Mouse (Mus musculus) erythroblast, embryonic 14.5 days (primary cell): ENCODE data around the gene 1110059E24Rik. TPM values are rescaled to one million over a fixed set of nuclear protein-coding genes. Genes with fewer than 3 reads are reported as not detected.

ENCODE experiments used
- H3K27me3 ChIP-seq: 2 replicates; pipeline ENCODE4 v1.6.1; 2012; ENCODE audit warnings: inconsistent platforms; ENCODE audit not compliant: control insufficient read depth
- H3K36me3 ChIP-seq: 2 replicates; pipeline ENCODE4 v1.6.1; 2012; ENCODE audit warnings: mild to moderate bottlenecking, inconsistent platforms; ENCODE audit not compliant: control insufficient read depth
- H3K4me1 ChIP-seq: 2 replicates; pipeline ENCODE4 v1.6.1; 2012; ENCODE audit warnings: inconsistent platforms; ENCODE audit not compliant: control insufficient read depth
- H3K4me3 ChIP-seq: replicated peaks from 2 replicates; pipeline ENCODE3; 2012; ENCODE audit warnings: moderate library complexity, mild to moderate bottlenecking, inconsistent platforms
- H3K9me3 ChIP-seq: 2 replicates; pipeline ENCODE4 v1.6.1; 2012; ENCODE audit warnings: low read length, inconsistent platforms, mixed read lengths; ENCODE audit not compliant: control insufficient read depth
- GATA1 ChIP-seq: IDR thresholded peaks from 2 replicates; pipeline ENCODE4 v1.6.1; 2012; ENCODE audit warnings: low read length, inconsistent platforms, mixed read lengths
- TAL1 ChIP-seq: IDR thresholded peaks from 3 replicates; pipeline ENCODE4 v1.6.1; 2012; ENCODE audit warnings: low read length, inconsistent platforms, mixed read lengths
- polyA plus RNA-seq: library from polyadenylated mRNA; stranded (reverse); fragments of >175 nt; gene quantifications from 2 replicates; pipeline ENCODE4 v1.2.3, GENCODE M21; 2012

The 1110059E24Rik gene
- polyA plus RNA-seq, 1 experiment: 0.09 TPM

DNA sequence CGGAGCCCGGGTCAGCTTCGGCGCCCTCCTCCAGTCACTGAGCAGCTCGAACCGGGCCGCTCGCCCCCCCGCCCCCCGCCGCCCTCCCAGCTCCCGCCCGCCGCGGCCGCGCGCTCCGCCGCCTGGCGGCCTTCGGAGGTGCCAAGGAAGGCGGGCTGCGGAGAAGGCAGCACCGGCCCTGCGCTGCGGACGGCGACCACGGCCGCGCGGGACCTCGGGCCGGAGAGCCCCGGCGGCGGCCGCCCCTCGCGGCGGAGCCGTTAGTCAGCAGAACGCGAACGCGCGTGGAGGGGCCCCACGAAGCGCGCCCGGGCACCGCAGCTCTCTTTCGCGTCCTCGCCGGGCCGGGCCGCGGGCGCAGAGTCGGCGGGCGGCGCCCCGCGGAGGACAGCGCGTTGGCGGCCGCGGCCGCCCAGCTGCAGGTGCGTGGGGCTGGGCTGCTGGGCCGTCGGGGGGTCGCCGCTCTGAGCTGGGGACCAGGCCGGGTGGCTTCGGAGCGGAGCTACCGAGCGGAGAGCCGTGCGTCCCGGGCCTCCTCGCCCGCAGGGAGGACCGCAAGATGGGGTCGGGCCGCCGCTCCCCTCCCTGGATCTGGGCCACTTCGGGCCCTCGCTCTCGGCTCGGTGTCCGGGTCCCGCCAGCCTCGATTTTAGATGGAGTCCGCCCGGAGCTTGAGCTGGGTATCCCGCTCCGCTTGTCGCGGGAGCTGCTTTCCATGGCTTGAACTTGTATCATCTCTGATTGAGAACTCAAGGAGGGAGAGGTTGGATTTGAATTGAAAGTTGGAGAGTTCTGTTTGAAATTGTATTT, 601 bp upstream of the 1110059E24Rik start, which contains the start of gene Abhd17b:
Abhd17b (plus strand) TSS at position 14 of the 810 bp plus-strand sequence.
- H3K9me3 ChIP-seq: no peaks in the 10 kb centered on the region
- H3K4me3 ChIP-seq: peak within 1 kb of the TSS; percentile 84
- peaks cover 27% of the 10 kb centered on the region for H3K4me1 ChIP-seq
- no peak for TF ChIP-seq GATA1
- TF ChIP-seq TAL1: no peak
- H3K36me3 ChIP-seq: peaks cover 2% of the 10 kb centered on the region; the same call in 1 of the 2 replicates
- peaks cover 16% of the 10 kb centered on the region for H3K27me3 ChIP-seq

DNA sequence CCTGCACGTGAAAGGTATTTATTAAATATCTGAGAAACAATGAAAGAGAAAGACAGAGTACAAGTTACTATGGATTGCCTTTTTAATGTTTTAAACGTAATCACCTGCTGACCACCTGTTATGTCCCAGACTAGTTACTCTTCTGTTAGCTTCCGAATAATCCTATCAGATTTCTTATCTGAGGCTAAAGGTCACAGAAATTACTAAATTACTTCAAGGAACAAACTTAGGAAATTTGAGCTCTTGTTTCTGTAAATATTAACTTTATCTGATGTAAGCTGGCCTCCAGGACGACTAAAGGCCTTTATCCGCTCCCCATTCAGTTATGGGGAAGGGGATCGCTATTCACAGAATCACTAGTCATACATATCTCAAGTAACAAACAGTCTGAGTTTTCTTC, 1.1 kb downstream of the 1110059E24Rik start:
- no peaks in the 10 kb centered on the region for H3K9me3 ChIP-seq
- H3K36me3 ChIP-seq: peaks cover 2% of the 10 kb centered on the region; the same call in 1 of the 2 replicates
- TF ChIP-seq GATA1 (no peak), TAL1 (no peak)
- peaks cover 16% of the 10 kb centered on the region for H3K27me3 ChIP-seq
- peak overlapping the region; percentile 84 for H3K4me3 ChIP-seq
- peaks cover 27% of the 10 kb centered on the region for H3K4me1 ChIP-seq

- Histone ChIP-seq H3K36me3 (peaks cover 2% of the 10 kb centered on the region; the same call in 1 of the 2 replicates), H3K27me3 (no peaks in the 10 kb centered on the region), H3K4me1 (peaks cover 2% of the 10 kb centered on the region), H3K9me3 (no peaks in the 10 kb centered on the region), H3K4me3 (no peak overlapping the region)
- TF ChIP-seq TAL1 (no peak), GATA1 (no peak)
Measured at GRCm38 (mm10) chr19:21646142-21646541, 6.6 kb downstream of the 1110059E24Rik start.

DNA sequence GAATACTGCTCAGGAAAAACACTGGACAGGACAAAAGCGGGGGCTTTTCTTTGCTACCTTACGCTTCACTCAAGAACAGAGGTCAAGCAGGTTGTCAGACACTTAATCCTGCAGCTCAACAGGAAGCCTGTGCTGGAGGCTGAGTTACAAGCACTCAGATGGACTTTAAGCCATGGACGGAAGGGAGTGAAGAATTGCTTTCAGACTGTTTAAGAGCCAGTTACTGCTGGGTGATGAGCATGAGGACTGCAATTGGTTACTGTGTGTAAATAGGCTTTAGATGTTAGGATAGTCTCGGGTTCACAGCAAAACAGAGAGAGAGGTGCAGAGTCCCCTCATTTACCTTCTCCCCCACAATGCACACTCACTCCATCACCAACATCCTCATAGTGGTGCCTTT, 7.5 kb downstream of the 1110059E24Rik start:
- TF ChIP-seq TAL1 (no peak), GATA1 (no peak)
- Histone ChIP-seq H3K4me1 (no peaks in the 10 kb centered on the region), H3K4me3 (no peak overlapping the region), H3K27me3 (no peaks in the 10 kb centered on the region), H3K36me3 (no peaks in the 10 kb centered on the region), H3K9me3 (no peaks in the 10 kb centered on the region)

DNA sequence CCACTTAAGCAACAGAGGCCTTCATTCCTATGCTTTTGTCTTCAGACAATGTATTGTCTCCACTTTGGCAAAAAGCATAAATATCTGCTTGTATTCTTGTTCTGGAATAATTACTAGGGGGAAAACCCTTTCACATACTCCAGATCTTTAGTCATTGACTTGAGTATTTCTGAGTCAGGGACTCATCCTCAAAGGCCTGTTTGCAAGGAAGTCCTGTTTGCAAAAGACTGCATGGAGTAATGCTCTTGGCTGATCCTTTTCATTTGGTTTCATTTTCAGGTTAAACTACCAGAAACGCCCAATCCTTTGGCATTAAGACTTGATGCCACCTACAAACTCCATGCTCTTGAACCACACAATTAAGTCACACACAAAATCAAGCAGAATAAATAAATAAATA, 8.8 kb downstream of the 1110059E24Rik start:
- H3K4me1 ChIP-seq: no peaks in the 10 kb centered on the region
- no peaks in the 10 kb centered on the region for H3K36me3 ChIP-seq
- no peaks in the 10 kb centered on the region for H3K27me3 ChIP-seq
- no peaks in the 10 kb centered on the region for H3K9me3 ChIP-seq
- H3K4me3 ChIP-seq: no peak overlapping the region
- TF ChIP-seq GATA1: no peak
- TF ChIP-seq TAL1: no peak

DNA sequence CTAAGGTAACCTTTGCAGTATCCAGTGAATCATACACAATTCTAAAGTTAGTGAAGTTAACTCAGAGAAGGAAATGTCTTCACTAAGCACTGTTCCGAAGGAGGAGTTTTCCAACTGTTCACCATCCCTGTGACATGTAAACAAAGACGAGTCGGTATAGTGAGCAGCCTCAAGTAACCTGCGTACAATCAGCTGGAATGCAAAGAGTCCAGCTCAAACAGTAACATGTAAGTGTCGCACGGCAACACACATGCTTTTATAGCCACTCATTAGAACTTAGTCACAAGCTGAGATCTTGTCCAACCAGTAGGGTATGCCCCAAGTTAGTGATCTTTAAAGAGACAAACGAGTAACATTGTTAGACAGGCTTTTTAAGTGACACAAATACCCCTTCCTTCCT, 15.1 kb downstream of the 1110059E24Rik start:
- H3K27me3 ChIP-seq: no peaks in the 10 kb centered on the region
- TF ChIP-seq TAL1 (no peak), GATA1 (no peak)
- H3K4me3 ChIP-seq: no peak overlapping the region
- H3K9me3 ChIP-seq: no peaks in the 10 kb centered on the region
- H3K36me3 ChIP-seq: no peaks in the 10 kb centered on the region
- no peaks in the 10 kb centered on the region for H3K4me1 ChIP-seq

DNA sequence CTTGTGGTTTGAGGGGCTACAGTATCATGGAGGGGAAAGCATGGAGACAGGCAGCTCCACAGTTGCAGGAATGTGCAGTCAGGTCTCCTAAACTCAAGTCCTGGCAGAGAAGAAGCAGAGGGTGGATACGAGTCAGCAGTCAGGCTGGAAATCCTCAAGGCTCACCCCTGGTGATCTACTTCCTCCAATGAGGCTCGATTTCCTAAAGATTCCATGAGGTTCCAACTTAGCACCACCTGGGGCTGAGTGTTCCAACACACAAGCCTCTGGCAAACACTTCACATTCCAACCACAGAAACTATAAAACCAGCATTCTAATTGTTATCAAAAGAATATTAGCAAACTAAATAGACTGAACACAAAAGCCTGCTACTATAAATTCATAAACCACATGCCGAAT, 15.9 kb downstream of the 1110059E24Rik start:
- H3K36me3 ChIP-seq: no peaks in the 10 kb centered on the region
- H3K4me3 ChIP-seq: no peak overlapping the region
- H3K9me3 ChIP-seq: no peaks in the 10 kb centered on the region
- TF ChIP-seq TAL1: no peak
- no peak for TF ChIP-seq GATA1
- H3K4me1 ChIP-seq: no peaks in the 10 kb centered on the region
- H3K27me3 ChIP-seq: no peaks in the 10 kb centered on the region

DNA sequence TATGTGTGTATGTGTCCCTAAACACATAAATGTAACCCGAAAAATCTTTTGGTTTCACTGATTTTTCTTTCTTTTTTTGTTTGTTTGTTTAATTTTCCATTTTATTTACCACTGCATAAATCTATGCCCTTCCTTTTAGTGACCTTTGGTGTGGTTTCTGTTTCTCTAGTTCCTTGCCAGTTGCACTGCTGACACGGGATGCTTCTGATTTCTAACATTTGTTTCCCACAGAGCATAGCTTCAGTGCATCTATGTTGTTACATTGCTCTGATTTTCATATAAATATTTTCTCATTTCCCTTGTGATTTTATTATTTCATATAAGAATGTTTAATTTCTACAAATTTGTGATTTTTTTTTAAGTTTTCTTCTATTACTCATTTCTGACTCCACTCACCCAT, 17.4 kb downstream of the 1110059E24Rik start:
- TF ChIP-seq GATA1: no peak
- no peak for TF ChIP-seq TAL1
- Histone ChIP-seq H3K4me1 (no peaks in the 10 kb centered on the region), H3K9me3 (no peaks in the 10 kb centered on the region), H3K4me3 (no peak overlapping the region), H3K27me3 (no peaks in the 10 kb centered on the region), H3K36me3 (no peaks in the 10 kb centered on the region)

DNA sequence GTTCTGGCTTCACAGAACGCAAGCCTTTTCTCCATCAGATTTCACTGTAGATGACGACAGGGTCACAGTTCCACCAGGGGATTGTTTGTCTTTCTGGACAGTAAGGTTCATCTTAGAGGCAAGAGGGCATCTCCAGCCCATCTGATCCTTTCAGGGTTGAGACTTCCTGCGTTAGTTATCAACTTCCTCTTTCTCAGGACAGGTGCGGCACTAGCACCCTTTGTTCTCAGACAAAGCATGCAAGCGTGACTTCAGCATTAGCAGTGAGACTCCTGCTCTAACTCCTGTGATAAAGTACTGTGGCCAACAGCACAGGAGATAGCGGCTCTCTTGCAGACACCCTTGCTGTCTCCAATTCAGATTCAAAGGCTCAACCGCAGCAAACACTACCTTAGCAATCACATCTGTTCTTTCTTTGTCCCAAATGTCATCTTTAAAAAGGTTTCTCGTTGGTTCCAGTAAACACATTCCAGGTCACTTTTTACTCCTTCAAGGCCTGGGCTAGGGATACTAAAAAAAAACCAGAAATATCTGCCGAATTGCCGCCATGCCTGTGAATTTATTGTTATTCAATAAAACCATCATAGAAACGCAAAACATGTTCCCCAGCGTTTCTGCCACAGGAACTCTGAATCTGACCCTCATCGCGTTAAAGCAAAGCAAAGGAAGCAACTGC, 22.0 kb downstream of the 1110059E24Rik start:
- Histone ChIP-seq H3K4me3 (no peak overlapping the region), H3K4me1 (no peaks in the 10 kb centered on the region), H3K27me3 (no peaks in the 10 kb centered on the region), H3K9me3 (no peaks in the 10 kb centered on the region), H3K36me3 (no peaks in the 10 kb centered on the region)
- TF ChIP-seq TAL1 (no peak), GATA1 (no peak)
